Mouse (Mus musculus): ENCODE data around the gene Mbd5. TPM values are rescaled to one million over a fixed set of nuclear protein-coding genes. Genes with fewer than 3 reads are reported as not detected.

Mbd5 gene
- polyA plus RNA-seq, 1 experiment from 2014 or later = 33.8 TPM

GRCm38 (mm10) chr2:49234064-49234463 is 284.8 kb downstream of the Mbd5 start:
- no peak overlapping the region for H3K9ac ChIP-seq (replicated peaks; ENCODE audit: low read length)
- H3K36me3 ChIP-seq (replicated peaks; ENCODE audit: control insufficient read depth, insufficient read depth, low read depth, low read length) = no peaks in the 10 kb centered on the region
- no peaks in the 10 kb centered on the region for H3K4me1 ChIP-seq (ENCODE audit: control insufficient read depth, insufficient read depth, low read length)
- H3K9me3 ChIP-seq (replicated peaks; ENCODE audit: control insufficient read depth, low read length) = no peaks in the 10 kb centered on the region
- ATAC-seq (replicated peaks; ENCODE audit: insufficient number of reproducible peaks, low FRiP score, low TSS enrichment, low read depth) = no peak
- no peak for DNase-seq (ENCODE audit: low spot score)
- no peaks in the 10 kb centered on the region for H3K27me3 ChIP-seq (ENCODE audit: control insufficient read depth, insufficient read depth, low read length)
- H3K4me2 ChIP-seq (ENCODE audit: low read depth, low read length) = no peak overlapping the region
- H3K27ac ChIP-seq (replicated peaks; ENCODE audit: low read depth, low read length) = no peak overlapping the region
- WGBS = 86% methylated on average over 2 of the region's 2 CpGs
- no peak overlapping the region for H3K4me3 ChIP-seq (ENCODE audit: low read depth, low read length)

- Histone ChIP-seq H3K9me3 (replicated peaks; ENCODE audit: control insufficient read depth, low read length) (no peaks in the 10 kb centered on the region), H3K27ac (replicated peaks; ENCODE audit: low read depth, low read length) (no peak overlapping the region), H3K36me3 (replicated peaks; ENCODE audit: control insufficient read depth, insufficient read depth, low read depth, low read length) (no peaks in the 10 kb centered on the region), H3K4me2 (ENCODE audit: low read depth, low read length) (no peak overlapping the region), H3K4me1 (ENCODE audit: control insufficient read depth, insufficient read depth, low read length) (no peaks in the 10 kb centered on the region), H3K27me3 (ENCODE audit: control insufficient read depth, insufficient read depth, low read length) (no peaks in the 10 kb centered on the region), H3K9ac (replicated peaks; ENCODE audit: low read length) (no peak overlapping the region), H3K4me3 (ENCODE audit: low read depth, low read length) (no peak overlapping the region)
- no peak for DNase-seq (ENCODE audit: low spot score)
- 89% methylated on average over 4 of the region's 4 CpGs for WGBS
- no peak for ATAC-seq (replicated peaks; ENCODE audit: insufficient number of reproducible peaks, low FRiP score, low TSS enrichment, low read depth)
Observed at GRCm38 (mm10) chr2:49241715-49242114, 292.4 kb downstream of the Mbd5 start.

GRCm38 (mm10) chr2:49264092-49264491 is 314.8 kb downstream of the Mbd5 start:
- Histone ChIP-seq H3K9me3 (replicated peaks; ENCODE audit: control insufficient read depth, low read length) (no peaks in the 10 kb centered on the region), H3K27me3 (ENCODE audit: control insufficient read depth, insufficient read depth, low read length) (no peaks in the 10 kb centered on the region), H3K9ac (replicated peaks; ENCODE audit: low read length) (no peak overlapping the region), H3K4me3 (ENCODE audit: low read depth, low read length) (no peak overlapping the region), H3K4me2 (ENCODE audit: low read depth, low read length) (no peak overlapping the region), H3K36me3 (replicated peaks; ENCODE audit: control insufficient read depth, insufficient read depth, low read depth, low read length) (no peaks in the 10 kb centered on the region), H3K27ac (replicated peaks; ENCODE audit: low read depth, low read length) (no peak overlapping the region), H3K4me1 (ENCODE audit: control insufficient read depth, insufficient read depth, low read length) (no peaks in the 10 kb centered on the region)
- WGBS = 81% methylated on average over 2 of the region's 2 CpGs
- ATAC-seq (replicated peaks; ENCODE audit: insufficient number of reproducible peaks, low FRiP score, low TSS enrichment, low read depth) (no peak), DNase-seq (ENCODE audit: low spot score) (no peak)

- no peak overlapping the region for H3K27ac ChIP-seq (replicated peaks; ENCODE audit: low read depth, low read length)
- 34% methylated on average over 11 of the region's 11 CpGs for WGBS
- ATAC-seq (replicated peaks; ENCODE audit: insufficient number of reproducible peaks, low FRiP score, low TSS enrichment, low read depth) = peak; percentile 90; the same call in 1 of the 2 replicates
- peak; percentile 39 for DNase-seq (ENCODE audit: low spot score)
- H3K4me3 ChIP-seq (ENCODE audit: low read depth, low read length) = no peak overlapping the region
- H3K4me2 ChIP-seq (ENCODE audit: low read depth, low read length) = no peak overlapping the region
- no peaks in the 10 kb centered on the region for H3K4me1 ChIP-seq (ENCODE audit: control insufficient read depth, insufficient read depth, low read length)
- no peak overlapping the region for H3K9ac ChIP-seq (replicated peaks; ENCODE audit: low read length)
- no peaks in the 10 kb centered on the region for H3K9me3 ChIP-seq (replicated peaks; ENCODE audit: control insufficient read depth, low read length)
- no peaks in the 10 kb centered on the region for H3K27me3 ChIP-seq (ENCODE audit: control insufficient read depth, insufficient read depth, low read length)
- no peaks in the 10 kb centered on the region for H3K36me3 ChIP-seq (replicated peaks; ENCODE audit: control insufficient read depth, insufficient read depth, low read depth, low read length)
Observed at GRCm38 (mm10) chr2:49272295-49272967, 323.1 kb downstream of the Mbd5 start.

GRCm38 (mm10) chr2:49276017-49276722 is 326.9 kb downstream of the Mbd5 start:
- H3K27ac ChIP-seq (replicated peaks; ENCODE audit: low read depth, low read length) = no peak overlapping the region
- whole genome bisulfite sequencing = 88% methylated on average over 4 of the region's 4 CpGs
- no peak overlapping the region for H3K4me2 ChIP-seq (ENCODE audit: low read depth, low read length)
- no peaks in the 10 kb centered on the region for H3K27me3 ChIP-seq (ENCODE audit: control insufficient read depth, insufficient read depth, low read length)
- H3K9ac ChIP-seq (replicated peaks; ENCODE audit: low read length) = no peak overlapping the region
- DNase-seq (ENCODE audit: low spot score) (no peak), ATAC-seq (replicated peaks; ENCODE audit: insufficient number of reproducible peaks, low FRiP score, low TSS enrichment, low read depth) (no peak)
- no peaks in the 10 kb centered on the region for H3K36me3 ChIP-seq (replicated peaks; ENCODE audit: control insufficient read depth, insufficient read depth, low read depth, low read length)
- H3K9me3 ChIP-seq (replicated peaks; ENCODE audit: control insufficient read depth, low read length) = no peaks in the 10 kb centered on the region
- H3K4me1 ChIP-seq (ENCODE audit: control insufficient read depth, insufficient read depth, low read length) = no peaks in the 10 kb centered on the region
- no peak overlapping the region for H3K4me3 ChIP-seq (ENCODE audit: low read depth, low read length)

GRCm38 (mm10) chr2:49280496-49280895 is 331.2 kb downstream of the Mbd5 start:
- no peak overlapping the region for H3K27ac ChIP-seq (replicated peaks; ENCODE audit: low read depth, low read length)
- DNase-seq (ENCODE audit: low spot score) (peak; percentile 45), ATAC-seq (replicated peaks; ENCODE audit: insufficient number of reproducible peaks, low FRiP score, low TSS enrichment, low read depth) (no peak)
- H3K9ac ChIP-seq (replicated peaks; ENCODE audit: low read length) = no peak overlapping the region
- H3K4me2 ChIP-seq (ENCODE audit: low read depth, low read length) = no peak overlapping the region
- H3K4me1 ChIP-seq (ENCODE audit: control insufficient read depth, insufficient read depth, low read length) = no peaks in the 10 kb centered on the region
- no peak overlapping the region for H3K4me3 ChIP-seq (ENCODE audit: low read depth, low read length)
- no peaks in the 10 kb centered on the region for H3K9me3 ChIP-seq (replicated peaks; ENCODE audit: control insufficient read depth, low read length)
- H3K36me3 ChIP-seq (replicated peaks; ENCODE audit: control insufficient read depth, insufficient read depth, low read depth, low read length) = no peaks in the 10 kb centered on the region
- H3K27me3 ChIP-seq (ENCODE audit: control insufficient read depth, insufficient read depth, low read length) = no peaks in the 10 kb centered on the region

GRCm38 (mm10) chr2:49283583-49283982 is 334.3 kb downstream of the Mbd5 start:
- no peak overlapping the region for H3K4me2 ChIP-seq (ENCODE audit: low read depth, low read length)
- no peaks in the 10 kb centered on the region for H3K36me3 ChIP-seq (replicated peaks; ENCODE audit: control insufficient read depth, insufficient read depth, low read depth, low read length)
- no peak overlapping the region for H3K27ac ChIP-seq (replicated peaks; ENCODE audit: low read depth, low read length)
- no peaks in the 10 kb centered on the region for H3K27me3 ChIP-seq (ENCODE audit: control insufficient read depth, insufficient read depth, low read length)
- no peaks in the 10 kb centered on the region for H3K9me3 ChIP-seq (replicated peaks; ENCODE audit: control insufficient read depth, low read length)
- H3K9ac ChIP-seq (replicated peaks; ENCODE audit: low read length) = no peak overlapping the region
- no peak overlapping the region for H3K4me3 ChIP-seq (ENCODE audit: low read depth, low read length)
- no peaks in the 10 kb centered on the region for H3K4me1 ChIP-seq (ENCODE audit: control insufficient read depth, insufficient read depth, low read length)
- no peak for ATAC-seq (replicated peaks; ENCODE audit: insufficient number of reproducible peaks, low FRiP score, low TSS enrichment, low read depth)
- no peak for DNase-seq (ENCODE audit: low spot score)

GRCm38 (mm10) chr2:49286965-49287364 is 337.7 kb downstream of the Mbd5 start:
- WGBS = 15% methylated on average over 1 of the region's 1 CpGs
- no peak overlapping the region for H3K4me3 ChIP-seq (ENCODE audit: low read depth, low read length)
- no peaks in the 10 kb centered on the region for H3K9me3 ChIP-seq (replicated peaks; ENCODE audit: control insufficient read depth, low read length)
- H3K4me1 ChIP-seq (ENCODE audit: control insufficient read depth, insufficient read depth, low read length) = no peaks in the 10 kb centered on the region
- DNase-seq (ENCODE audit: low spot score) (no peak), ATAC-seq (replicated peaks; ENCODE audit: insufficient number of reproducible peaks, low FRiP score, low TSS enrichment, low read depth) (no peak)
- no peak overlapping the region for H3K27ac ChIP-seq (replicated peaks; ENCODE audit: low read depth, low read length)
- H3K9ac ChIP-seq (replicated peaks; ENCODE audit: low read length) = no peak overlapping the region
- H3K36me3 ChIP-seq (replicated peaks; ENCODE audit: control insufficient read depth, insufficient read depth, low read depth, low read length) = no peaks in the 10 kb centered on the region
- no peak overlapping the region for H3K4me2 ChIP-seq (ENCODE audit: low read depth, low read length)
- no peaks in the 10 kb centered on the region for H3K27me3 ChIP-seq (ENCODE audit: control insufficient read depth, insufficient read depth, low read length)

Data from embryonic facial prominence, embryonic 11.5 days (tissue).